Mouse (Mus musculus) c-Kit-positive CD71-positive TER-119-positive erythroid progenitor cells, embryonic 14.5 days (primary cell): ENCODE measurements around the gene Olfr671.
"Not testable (repeated sequence)": the region's sequence is repeated elsewhere in the genome, so short reads cannot be mapped to it uniquely, and the experiment has no call there.

ENCODE experiments used
- DNase-seq: peaks from one replicate; pipeline ENCODE4 v3.0.0-alpha.2; 2013; ENCODE audit warnings: low spot score

Olfr671 gene

GRCm38 (mm10) chr7:104979026-104979425 is at the start of gene Olfr671:
Gene Olfr671 (minus strand): TSS chr7:104979126.
- DNase-seq = no peak

DNA sequence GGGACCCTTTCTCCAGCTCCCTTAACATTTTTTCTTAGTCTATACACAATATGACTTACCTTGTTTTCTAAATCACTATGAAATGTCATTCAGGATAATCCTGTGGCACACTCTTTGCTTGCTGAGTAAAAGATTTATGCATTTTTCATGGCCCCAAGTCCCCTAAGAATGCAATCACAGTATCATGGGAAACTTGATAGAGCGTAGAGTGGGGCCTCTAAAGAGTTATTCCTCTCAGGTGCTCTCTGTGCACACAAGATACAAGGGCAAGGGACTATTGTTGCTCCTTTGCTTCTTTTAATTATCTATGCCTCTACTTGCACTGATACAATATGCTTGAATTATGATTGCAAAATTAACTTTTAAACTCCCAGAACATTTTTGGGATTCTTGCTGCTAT is 49.4 kb upstream of the Olfr671 start, which contains the start of gene Olfr675:
Gene Olfr675, minus strand, starts transcription at position 101 of the 400 bp plus-strand sequence.
- no peak for DNase-seq

DNA sequence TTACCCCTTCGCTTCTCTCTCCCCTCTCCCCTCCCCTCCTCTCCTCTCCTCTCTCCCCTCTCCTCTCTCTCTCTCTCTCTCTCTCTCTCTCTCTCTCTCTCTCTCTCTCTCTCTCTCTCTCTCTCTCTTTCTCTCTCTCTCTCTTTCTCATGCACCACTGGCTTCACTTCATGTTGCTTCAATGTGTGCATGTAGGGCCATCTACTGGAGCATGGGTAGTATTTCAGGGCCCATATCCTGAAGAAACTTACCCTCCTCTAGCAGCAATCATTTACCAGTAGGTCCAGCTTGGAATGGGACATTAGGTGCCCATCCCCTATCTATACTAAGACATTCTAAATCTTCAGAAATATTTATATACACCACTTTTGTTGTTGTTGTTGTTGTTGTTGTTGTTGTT is 43.6 kb upstream of the Olfr671 start:
- no peak for DNase-seq

DNA sequence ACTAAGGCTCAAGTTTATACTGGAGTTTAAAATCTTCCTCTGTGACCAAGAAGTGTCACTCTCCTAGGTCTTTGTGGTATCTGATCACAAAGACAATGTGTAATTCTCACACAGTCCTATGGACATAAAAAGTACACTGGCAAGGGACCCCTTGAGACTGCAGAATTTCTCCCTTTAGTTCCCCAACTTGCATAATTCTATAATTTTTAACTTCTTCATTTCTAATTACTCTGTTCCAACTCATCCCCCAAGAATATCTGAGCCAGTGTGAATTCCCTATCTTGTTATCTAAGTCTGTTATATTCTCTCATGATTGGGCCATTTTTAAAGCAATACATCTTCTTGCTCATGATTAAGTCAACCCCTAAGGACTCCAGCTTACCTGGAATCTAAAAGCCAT is 23.0 kb upstream of the Olfr671 start, which contains the start of gene Olfr672:
Gene Olfr672, minus strand, starts transcription at position 101 of the 400 bp plus-strand sequence.
- DNase-seq = no peak

DNA sequence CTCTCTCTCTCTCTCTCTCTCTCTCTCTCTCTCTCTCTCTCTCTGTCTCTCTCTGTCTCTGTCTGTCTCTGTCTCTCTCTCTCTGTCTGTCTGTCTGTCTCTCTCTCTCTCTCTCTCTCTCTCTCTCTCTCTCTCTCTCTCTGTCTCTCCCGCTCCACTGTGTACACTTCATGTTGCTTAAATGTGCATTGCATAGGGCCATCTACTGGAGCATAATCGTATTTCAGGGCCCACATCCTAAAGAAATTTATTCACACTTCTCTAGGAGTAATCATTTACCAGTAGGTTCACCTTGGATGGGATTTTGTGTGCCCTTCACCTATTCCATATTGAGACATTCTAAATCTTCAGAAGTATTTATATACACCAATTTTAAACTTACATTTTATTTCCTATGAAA is 6.4 kb downstream of the Olfr671 start:
- not testable (repeated sequence) for DNase-seq

DNA sequence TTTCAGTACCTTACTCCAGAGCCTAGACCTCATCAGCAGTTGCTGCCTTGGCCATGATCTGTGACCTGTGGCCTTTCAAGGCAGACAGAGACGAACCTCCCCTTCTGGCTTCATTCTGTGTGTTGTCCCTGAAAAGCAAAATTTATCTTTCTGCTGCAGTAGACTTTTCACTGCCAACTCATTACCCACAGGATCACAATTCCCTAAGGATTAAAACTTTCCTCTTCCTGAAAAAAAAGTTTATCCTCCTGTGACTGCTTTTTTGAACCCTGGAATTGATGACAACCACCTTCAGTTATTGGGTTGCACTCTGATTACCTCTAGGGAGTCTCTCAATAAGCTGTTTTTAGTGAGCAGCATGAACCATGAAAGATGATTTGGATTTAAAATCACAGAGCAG is 16.4 kb downstream of the Olfr671 start, which contains the start of gene Olfr670:
Gene Olfr670, minus strand, starts transcription at position 101 of the 400 bp plus-strand sequence.
- no peak for DNase-seq

DNA sequence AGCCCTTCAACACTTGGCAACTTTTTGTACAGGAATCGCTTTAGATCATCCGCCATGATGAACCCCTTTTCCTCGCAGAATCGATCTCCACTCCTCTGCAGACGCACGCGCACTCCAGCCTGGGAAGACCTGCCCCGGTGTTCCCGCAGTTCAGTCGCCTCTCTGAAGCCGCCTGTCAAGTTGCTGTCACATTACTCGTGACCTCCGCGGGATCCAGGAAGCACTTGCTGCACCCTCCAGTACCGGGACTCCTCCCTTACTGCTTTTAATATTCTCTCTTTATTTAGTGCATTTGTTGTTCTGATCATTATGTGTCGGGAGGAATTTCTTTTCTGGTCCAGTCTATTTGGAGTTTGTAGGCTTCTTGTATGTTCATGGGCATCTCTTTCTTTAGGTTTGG is 28.7 kb downstream of the Olfr671 start:
- DNase-seq = not testable (repeated sequence)

DNA sequence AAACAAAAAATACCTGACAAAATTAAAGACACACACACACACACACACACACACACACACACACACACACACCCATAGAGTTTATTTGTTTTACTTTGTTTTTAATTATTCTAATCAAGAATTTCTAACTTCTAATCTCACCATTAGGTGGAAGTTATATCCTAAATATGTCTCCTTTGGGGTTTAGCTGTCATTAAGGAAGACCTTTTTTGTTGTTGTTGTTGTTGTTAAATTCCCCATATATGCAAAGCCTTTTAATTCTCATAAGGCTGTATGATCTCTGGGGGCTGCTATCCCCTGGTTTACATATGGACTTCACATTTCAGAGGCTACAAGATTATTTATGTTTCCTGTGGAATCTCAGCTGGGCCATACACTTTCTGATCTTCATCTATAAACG is 45.0 kb downstream of the Olfr671 start, which contains the start of gene Olfr669:
Gene Olfr669, plus strand, starts transcription at position 301 of the 400 bp plus-strand sequence.
- no peak for DNase-seq

- DNase-seq = no peak
Observed at GRCm38 (mm10) chr7:104927957-104928356, 51.0 kb downstream of the Olfr671 start, which contains the start of gene Olfr668. Gene Olfr668 (minus strand): TSS chr7:104928057.
